Mouse (Mus musculus) thymus, postnatal 10 days (tissue): ENCODE data around the gene Magi2.
A peak's percentile ranks its signal among the peaks of the same experiment; 100 is the strongest.
"Not testable (repeated sequence)": the region's sequence is repeated elsewhere in the genome, so short reads cannot be mapped to it uniquely, and the experiment has no call there.

Experiments
- DNase-seq, 2 experiments: peaks; one replicate each; pipeline ENCODE4 v3.0.0; 2021; ENCODE audit warnings: low spot score in 2 of 2

Gene Magi2

DNA sequence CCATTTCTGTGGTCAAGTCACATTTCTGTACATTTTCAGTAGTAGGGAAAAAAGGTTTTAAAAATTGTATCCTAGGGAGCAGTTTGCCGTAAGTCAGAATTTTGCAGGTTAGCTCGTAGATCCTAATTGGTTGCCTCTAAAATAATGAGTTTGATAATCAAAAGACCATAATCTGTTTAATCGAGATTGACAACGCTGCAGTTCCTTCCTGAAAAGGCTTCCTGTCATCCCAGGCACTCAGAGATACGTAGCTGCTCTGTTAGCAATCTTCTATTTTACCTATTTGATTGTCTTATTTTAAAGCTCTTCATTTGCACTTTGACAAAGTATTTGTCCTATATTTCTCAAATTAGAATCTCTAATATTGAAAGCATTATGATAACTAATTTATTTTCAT is 1476.5 kb downstream of the Magi2 start:
- no peak for DNase-seq

DNA sequence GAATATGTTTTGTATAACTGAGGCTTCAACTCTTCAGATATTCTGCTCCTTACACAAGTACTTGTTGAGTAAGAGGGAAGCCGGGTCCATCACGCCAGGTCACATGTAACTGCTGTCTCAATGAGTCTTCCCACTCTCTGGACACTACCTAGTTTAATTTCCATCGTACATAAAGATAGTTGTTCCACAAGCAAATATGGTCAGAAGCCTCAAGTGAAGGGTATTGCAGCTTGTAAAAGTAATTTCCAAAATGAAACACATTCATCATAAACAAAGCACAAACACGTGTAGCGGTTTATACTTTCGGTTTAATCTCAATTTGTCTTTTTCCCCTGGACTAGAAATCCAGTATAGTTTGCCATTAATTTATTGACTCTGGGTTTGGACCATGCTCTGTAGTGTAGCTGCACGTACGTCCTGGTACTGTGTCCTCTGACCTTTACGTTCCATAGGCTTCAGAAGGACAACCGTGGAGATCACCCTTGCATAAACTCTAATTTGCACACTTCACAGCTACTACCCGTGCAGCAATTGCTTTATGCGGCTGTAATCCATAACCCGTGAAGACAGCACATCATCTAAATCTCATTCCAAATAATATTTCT is 1477.2 kb downstream of the Magi2 start:
- no peak for DNase-seq

DNA sequence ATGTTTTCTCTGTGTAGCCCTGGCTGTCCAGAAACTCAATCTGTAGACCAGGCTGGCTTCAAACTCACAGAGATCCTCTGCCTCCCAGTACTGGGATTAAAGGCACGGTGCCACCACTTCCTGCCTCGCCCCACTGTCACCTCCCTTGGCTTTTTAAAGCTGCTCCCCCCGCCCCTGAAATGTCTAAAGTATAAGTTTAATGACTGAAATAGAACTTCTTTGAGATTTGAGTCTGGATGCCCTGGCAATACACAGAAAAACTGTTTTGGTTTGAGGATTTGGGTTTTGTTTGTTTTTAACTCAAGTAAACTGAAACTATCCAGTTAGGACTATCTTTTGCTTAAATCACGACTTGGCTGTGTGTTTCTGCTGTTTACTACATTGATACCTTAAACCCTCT is 1478.0 kb downstream of the Magi2 start:
- DNase-seq, result no peak

DNA sequence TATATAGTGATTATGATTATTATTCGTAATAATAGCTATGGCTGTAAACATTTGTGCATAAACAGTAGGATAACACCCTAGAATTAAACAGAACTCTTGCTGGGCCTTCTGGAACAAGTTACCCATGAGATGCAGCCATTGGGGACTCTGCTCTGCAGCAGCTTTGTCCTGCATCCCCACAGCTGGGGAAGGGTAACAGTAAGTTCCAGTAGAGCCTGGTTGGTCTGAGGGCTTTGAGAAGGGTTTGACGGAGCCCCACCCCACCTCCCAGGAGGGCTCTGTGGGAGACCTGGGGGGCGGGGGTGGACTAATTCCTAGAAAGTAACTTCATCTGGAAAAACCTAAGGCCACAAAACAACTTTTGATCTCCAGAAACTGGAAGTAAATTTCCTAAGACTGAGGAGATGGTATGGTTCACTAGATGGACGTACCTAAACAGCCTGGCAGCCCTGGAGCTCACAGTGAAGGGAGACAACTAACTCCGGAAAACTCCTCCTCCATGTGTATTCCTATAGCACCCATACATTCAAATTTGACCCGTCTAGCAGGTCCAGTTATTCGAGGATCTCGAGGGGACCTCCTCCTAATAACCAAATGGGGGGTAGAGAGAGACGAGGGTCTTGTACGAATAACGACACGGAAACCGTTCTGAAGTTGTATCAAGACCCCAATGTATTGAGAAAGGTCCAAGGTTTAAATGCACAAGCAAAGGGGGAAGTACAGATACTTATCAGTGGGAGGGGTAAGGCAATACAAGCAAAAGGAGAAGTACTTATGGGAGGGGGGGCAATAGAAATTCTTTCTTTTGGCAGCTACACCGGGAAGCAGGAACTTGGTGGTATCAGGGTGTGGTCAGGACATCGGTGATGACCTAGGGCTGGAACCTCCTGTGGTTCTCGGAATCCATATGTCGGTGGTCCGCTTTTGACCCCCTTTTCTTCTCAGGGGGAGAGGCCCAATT is 1479.8 kb downstream of the Magi2 start:
- not testable (repeated sequence) for DNase-seq

DNA sequence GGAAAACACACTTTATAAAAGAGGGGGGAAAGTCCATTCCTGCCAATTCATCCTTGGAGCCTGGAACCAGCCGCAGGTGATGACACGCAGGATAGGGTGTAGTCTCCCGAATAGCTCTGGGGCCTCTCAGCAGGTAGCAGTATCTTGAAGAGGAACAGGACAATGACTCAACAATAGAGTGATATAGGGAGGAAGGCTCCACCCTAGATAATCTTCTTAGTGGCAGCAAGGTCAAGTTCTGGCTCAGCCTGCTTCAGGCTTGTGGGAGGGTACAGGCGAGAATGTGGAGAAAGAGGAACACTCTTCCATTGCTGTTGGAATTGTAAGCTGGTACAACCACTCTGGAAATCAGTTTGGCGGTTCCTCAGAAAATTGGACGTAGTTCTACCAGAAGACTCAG is 1484.0 kb downstream of the Magi2 start:
- not testable (repeated sequence) for DNase-seq

DNA sequence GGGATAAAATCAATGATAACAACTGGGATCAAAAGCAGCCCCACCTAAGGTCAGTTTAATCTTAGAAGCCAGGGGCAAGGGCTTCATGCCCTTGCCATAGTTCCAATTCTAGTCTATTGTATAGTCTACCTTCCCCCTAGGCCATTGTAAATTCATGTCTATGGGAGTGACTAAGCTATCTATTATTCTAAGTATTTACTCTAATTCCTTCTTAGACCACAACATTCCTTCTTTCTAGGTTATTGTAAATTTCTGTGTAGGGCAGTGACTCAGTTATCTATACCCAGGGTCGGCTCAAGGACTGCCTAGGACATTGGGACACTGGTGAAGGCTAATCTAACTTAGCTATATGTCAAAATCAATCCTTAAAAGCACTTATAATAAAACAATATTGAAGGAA is 1487.8 kb downstream of the Magi2 start:
- DNase-seq, result not testable (repeated sequence)

- DNase-seq, result not testable (repeated sequence)
Observed at GRCm38 (mm10) chr5:20715980-20716379, 1489.1 kb downstream of the Magi2 start.

GRCm38 (mm10) chr5:20720201-20720900 is 1493.5 kb downstream of the Magi2 start:
- DNase-seq, result no peak

DNA sequence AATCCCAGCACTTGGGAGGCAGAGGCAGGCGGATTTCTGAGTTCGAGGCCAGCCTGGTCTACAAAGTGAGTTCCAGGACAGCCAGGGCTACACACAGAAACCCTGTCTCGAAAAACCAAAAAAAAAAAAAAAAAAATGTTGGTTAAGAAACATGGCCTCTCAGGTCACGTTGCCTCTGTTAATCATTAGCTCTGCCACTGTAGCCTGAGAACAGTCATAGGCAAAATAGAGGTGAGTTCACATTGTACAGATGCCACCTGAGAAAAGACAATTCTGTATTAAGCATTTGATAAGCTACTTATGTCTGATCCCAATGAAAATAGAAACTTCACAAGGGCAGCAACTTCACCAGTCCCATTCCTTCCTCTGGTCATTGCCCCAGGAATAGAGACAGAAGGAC is 1496.4 kb downstream of the Magi2 start:
- DNase-seq, result not testable (repeated sequence)

DNA sequence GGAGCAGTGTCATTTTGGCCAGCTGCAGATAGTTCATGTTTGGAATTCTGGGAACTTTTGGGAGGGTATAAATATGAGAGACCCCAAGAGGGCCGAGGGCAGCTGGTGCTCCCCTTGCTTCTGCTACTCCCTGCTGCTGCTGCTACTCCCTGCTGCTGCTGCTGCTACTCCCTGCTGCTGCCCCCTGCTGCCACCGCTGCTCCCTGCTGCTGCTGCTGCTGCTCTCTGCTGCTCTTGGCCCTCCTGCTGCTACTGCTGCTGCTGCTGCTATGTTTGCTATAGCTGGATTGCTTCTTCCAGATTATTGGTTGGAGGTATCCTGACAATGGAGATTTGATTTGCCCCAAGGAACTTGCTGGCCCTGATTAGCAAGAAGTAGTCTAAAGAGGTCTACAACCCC is 1512.0 kb downstream of the Magi2 start:
- DNase-seq, result no peak

DNA sequence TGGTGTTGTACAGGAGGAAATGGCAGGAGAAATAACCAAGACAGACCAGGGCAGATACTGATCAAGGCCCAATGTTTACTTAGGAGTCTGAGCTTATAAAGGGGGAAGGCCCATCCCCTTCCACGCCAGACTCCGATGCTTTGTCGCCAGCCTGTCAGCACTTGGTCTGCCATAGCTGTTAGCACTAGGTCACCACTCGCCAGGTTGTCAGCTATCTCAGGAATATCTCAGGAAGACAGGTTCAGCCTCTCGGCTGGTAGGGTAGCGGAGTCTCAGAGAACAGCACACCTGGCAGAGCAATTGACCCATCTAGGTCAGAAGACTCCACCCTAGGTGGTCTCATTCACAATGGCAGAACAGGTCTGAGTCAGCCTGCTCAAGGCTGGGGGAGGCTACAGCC is 1514.4 kb downstream of the Magi2 start:
- no peak for DNase-seq

DNA sequence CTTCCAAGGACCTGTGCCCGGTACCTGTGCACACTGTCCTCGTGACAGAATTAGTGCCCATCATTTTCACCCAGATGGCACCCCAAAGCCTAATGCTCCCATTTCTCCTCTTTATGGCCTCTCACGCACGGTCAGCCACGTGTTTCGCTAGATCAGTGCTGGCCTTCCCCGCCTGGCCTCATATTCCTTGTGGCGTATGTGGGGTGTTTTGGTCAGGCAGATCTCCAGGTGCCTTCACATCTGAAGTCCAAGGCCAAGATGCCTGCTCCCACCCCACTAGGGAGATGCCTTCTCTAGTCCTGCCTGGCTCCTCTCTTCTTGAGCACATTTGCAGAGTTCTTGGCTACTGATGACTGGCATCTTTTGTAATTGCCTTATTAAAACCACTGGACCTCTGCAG is 1515.1 kb downstream of the Magi2 start:
- no peak for DNase-seq

DNA sequence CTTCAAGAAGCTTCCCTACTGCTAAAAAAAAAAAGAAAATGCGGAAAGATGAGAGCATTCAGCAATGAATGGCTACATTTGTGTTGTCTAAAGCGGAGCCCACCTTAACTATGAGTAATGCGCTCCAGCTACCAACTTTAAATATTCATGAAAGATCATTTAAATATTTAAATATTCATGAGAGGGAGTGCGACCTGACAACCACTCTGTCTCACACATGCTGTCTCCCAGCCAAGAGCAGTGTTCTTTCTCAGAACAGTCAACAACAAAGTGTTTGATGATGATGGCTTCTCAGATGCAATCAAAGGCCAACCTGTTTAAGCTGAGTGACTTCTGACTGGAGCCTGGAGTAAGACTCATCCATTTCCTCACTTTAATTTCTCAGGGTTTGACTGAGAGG is 1521.3 kb downstream of the Magi2 start:
- no peak for DNase-seq

- no peak for DNase-seq
Observed at GRCm38 (mm10) chr5:20748856-20749255, 1522.0 kb downstream of the Magi2 start.

- DNase-seq, result peak; percentile 4 to 6
Observed at GRCm38 (mm10) chr5:20749535-20749934, 1522.7 kb downstream of the Magi2 start.

DNA sequence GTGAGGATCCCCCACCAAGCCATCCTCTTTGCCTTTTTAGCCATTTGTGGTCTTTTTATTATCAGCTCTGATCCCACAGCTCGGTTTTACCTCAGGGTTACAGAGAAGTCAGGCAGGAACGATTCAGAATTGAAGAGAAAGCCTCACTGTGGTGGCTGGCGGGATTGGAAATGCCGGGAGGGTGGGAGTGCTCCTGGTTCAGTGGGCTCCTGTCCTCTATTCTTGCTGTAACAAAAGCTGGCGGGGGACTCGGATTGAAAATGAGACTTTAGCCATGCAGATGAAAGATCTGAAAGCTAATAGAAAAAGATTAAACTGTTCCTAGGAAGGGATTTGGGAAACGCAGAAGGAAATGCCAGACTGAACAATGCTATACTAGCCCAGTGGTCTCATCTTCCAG is 1524.2 kb downstream of the Magi2 start:
- no peak for DNase-seq

GRCm38 (mm10) chr5:20751696-20752095 is 1524.9 kb downstream of the Magi2 start:
- no peak for DNase-seq

DNA sequence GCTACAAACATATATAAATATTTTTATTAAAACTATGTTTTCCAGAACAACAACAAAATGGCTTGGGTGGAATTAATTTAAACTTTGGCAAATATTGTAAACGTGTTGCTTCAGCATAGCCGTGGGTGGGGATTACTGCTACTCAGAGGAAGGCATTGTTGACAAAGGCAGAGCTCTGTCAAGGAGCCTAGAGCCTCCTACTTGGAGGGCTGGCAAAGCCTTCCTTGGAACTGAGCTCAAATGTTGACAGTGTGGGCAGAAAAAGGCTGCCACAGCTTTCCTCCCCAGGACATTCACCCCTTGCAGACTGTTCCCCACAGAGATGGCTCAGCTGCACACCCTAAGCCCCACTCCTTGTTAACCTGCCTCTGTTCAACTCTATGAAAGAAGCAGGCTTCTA is 1526.3 kb downstream of the Magi2 start:
- DNase-seq, result no peak

DNA sequence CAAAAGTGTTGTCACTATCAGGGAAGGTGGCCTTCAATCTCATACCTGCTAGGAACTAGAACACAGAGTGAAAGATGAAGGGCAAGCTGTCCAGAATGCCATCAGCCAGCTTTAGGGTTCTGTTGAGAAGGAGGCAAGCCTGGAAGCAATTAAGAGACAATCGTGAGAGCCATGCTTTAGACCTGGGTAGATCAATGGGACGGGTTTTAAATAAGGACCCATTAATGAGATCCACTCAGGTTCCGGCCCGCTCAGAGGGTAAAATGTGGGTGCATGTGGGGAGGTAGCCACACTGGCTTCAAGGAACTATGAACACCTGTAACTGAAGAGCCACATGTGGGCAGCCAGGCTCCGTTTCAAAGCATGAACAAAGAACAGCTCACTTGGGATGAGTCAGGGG is 1527.1 kb downstream of the Magi2 start:
- no peak for DNase-seq
